Mouse (Mus musculus) cerebellum, postnatal 36 days (tissue): ENCODE results near the gene Gstp1.
"Not testable (repeated sequence)": the region's sequence is repeated elsewhere in the genome, so short reads cannot be mapped to it uniquely, and the experiment has no call there.

Source experiments
- DNase-seq, 2 experiments: peaks; one replicate each; pipeline ENCODE4 v3.0.0; 2021 to 2022; ENCODE audit warnings: mixed read lengths in 2 of 2

Gstp1 gene

GRCm38 (mm10) chr19:4060044-4060898 lies 22.5 kb upstream of the Gstp1 start:
- not testable (repeated sequence) for DNase-seq

GRCm38 (mm10) chr19:4059069-4059740 lies 21.4 kb upstream of the Gstp1 start, which contains the start of gene Gstp3:
Gstp3 (minus strand) TSS chr19:4059569.
- no peak for DNase-seq

- DNase-seq: no peak
Measured at GRCm38 (mm10) chr19:4058581-4058980, 20.8 kb upstream of the Gstp1 start.

- DNase-seq: no peak
Measured at GRCm38 (mm10) chr19:4057962-4058361, 20.2 kb upstream of the Gstp1 start.

- DNase-seq: no peak
Measured at GRCm38 (mm10) chr19:4057389-4057788, 19.6 kb upstream of the Gstp1 start.

GRCm38 (mm10) chr19:4056727-4057126 lies 18.9 kb upstream of the Gstp1 start:
- DNase-seq: no peak

GRCm38 (mm10) chr19:4055947-4056693 lies 18.3 kb upstream of the Gstp1 start:
- no peak for DNase-seq

- peak; percentile 70 to 71 for DNase-seq
Measured at GRCm38 (mm10) chr19:4055216-4055946, 17.6 kb upstream of the Gstp1 start.

GRCm38 (mm10) chr19:4054613-4055012 lies 16.8 kb upstream of the Gstp1 start:
- DNase-seq: no peak

- no peak for DNase-seq
Measured at GRCm38 (mm10) chr19:4052516-4053030, 14.8 kb upstream of the Gstp1 start.

GRCm38 (mm10) chr19:4051741-4052515 lies 14.1 kb upstream of the Gstp1 start:
- peak; percentile 75 to 78 for DNase-seq

GRCm38 (mm10) chr19:4051016-4051415 lies 13.2 kb upstream of the Gstp1 start:
- no peak for DNase-seq

- not testable (repeated sequence) for DNase-seq
Measured at GRCm38 (mm10) chr19:4049069-4049468, 11.3 kb upstream of the Gstp1 start.

GRCm38 (mm10) chr19:4047859-4048258 lies 10.1 kb upstream of the Gstp1 start:
- DNase-seq: peak; percentile 87 to 89

GRCm38 (mm10) chr19:4046866-4047254 lies 9.1 kb upstream of the Gstp1 start:
- DNase-seq: no peak

- peak; percentile 80 to 85 for DNase-seq
Measured at GRCm38 (mm10) chr19:4045966-4046865, 8.4 kb upstream of the Gstp1 start, which contains the start of gene Gstp2. Gstp2 (minus strand) TSS chr19:4046023.

GRCm38 (mm10) chr19:4044109-4044508 lies 6.3 kb upstream of the Gstp1 start:
- DNase-seq: not testable (repeated sequence)

GRCm38 (mm10) chr19:4042124-4042523 lies 4.3 kb upstream of the Gstp1 start:
- no peak for DNase-seq

- DNase-seq: not testable (repeated sequence)
Measured at GRCm38 (mm10) chr19:4041500-4041899, 3.7 kb upstream of the Gstp1 start.

- DNase-seq: not testable (repeated sequence)
Measured at GRCm38 (mm10) chr19:4040941-4041340, 3.2 kb upstream of the Gstp1 start.
